Mouse (Mus musculus) limb, embryonic 11.5 days (tissue): ENCODE measurements around the gene Metap1d. TPM values are rescaled to one million over a fixed set of nuclear protein-coding genes. Genes with fewer than 3 reads are reported as not detected.
A peak's percentile ranks its signal among the peaks of the same experiment; 100 is the strongest.

Experiments used
- ATAC-seq: fragments of 200-750 bp; cut with Nextera tagmentation; 2 replicates; pipeline ENCODE4 v1.8.0; 2017; ENCODE audit warnings: low read depth; ENCODE audit not compliant: insufficient number of reproducible peaks, low FRiP score, low TSS enrichment
- DNase-seq: peaks from one replicate; pipeline ENCODE4 v3.0.0-alpha.2; 2015; ENCODE audit warnings: low spot score
- H3K27ac ChIP-seq: fragments of 300-500 bp; sonication (generic); replicated peaks from 2 replicates; pipeline ENCODE4 v1.5.1; 2014; ENCODE audit warnings: low read depth, mild to moderate bottlenecking, low read length
- H3K27me3 ChIP-seq: fragments of 300-500 bp; sonication (generic); 2 replicates; pipeline ENCODE4 v1.6.1; 2014; ENCODE audit warnings: mild to moderate bottlenecking, low read length, mixed read lengths; ENCODE audit not compliant: control insufficient read depth, insufficient read depth
- H3K36me3 ChIP-seq: fragments of 300-500 bp; sonication (generic); 2 replicates; pipeline ENCODE4 v1.6.1; 2014; ENCODE audit warnings: mild to moderate bottlenecking, low read length, moderate library complexity, mixed read lengths; ENCODE audit not compliant: control insufficient read depth, insufficient read depth
- H3K4me1 ChIP-seq: fragments of 300-500 bp; sonication (generic); 2 replicates; pipeline ENCODE4 v1.6.1; 2014; ENCODE audit warnings: low read length, mixed read lengths; ENCODE audit not compliant: control insufficient read depth, insufficient read depth
- H3K4me2 ChIP-seq: fragments of 300-500 bp; sonication (generic); 2 replicates; pipeline ENCODE4 v1.6.1; 2014; ENCODE audit warnings: low read depth, mild to moderate bottlenecking, moderate library complexity; ENCODE audit not compliant: severe bottlenecking
- H3K4me3 ChIP-seq: fragments of 300-500 bp; sonication (generic); 2 replicates; pipeline ENCODE4 v1.5.1; 2014; ENCODE audit warnings: low read depth, low read length
- H3K9ac ChIP-seq: fragments of 300-500 bp; sonication (generic); 2 replicates; pipeline ENCODE4 v1.6.1; 2014; ENCODE audit warnings: mild to moderate bottlenecking, low read length
- H3K9me3 ChIP-seq: fragments of 300-500 bp; sonication (generic); 2 replicates; pipeline ENCODE4 v1.6.1; 2016; ENCODE audit warnings: low read length; ENCODE audit not compliant: control insufficient read depth
- WGBS: fragments of 180-500 bp; shearing (Covaris S2); extraction: QIAGEN DNeasy Blood & Tissue Kit; methylation state at CpG from one replicate; pipeline ENCODE4 v1.1.7; 2014; 5-methylcytosine and 5-hydroxymethylcytosine counted together
- polyA plus RNA-seq: library from polyadenylated mRNA; unstranded; fragments of >200 nt; fragmentation: Nextera tagmentation; extraction: Ambion mirVana; gene quantifications from 2 replicates; pipeline ENCODE4 v1.2.1, GENCODE M21; 2014

The Metap1d gene
- polyA plus RNA-seq, 1 experiment from 2014 or later: 34.3 TPM

- no peaks in the 10 kb centered on the region for H3K9me3 ChIP-seq
- DNase-seq: peak; percentile 66
- peak overlapping the region; percentile 31 for H3K4me2 ChIP-seq
- WGBS: under 1% methylated on average over 30 of the region's 30 CpGs
- H3K9ac ChIP-seq: 0 out of 2 replicates have a peak overlapping the region, but pooled peaks have one; percentile 24
- peaks cover 33% of the 10 kb centered on the region for H3K4me1 ChIP-seq
- peak overlapping the region; percentile 15; the same call in 1 of the 2 replicates for H3K4me3 ChIP-seq
- ATAC-seq: no peak
- no peaks in the 10 kb centered on the region for H3K36me3 ChIP-seq
- peaks cover 80% of the 10 kb centered on the region for H3K27me3 ChIP-seq
- no peak overlapping the region for H3K27ac ChIP-seq
Measured at GRCm38 (mm10) chr2:71542816-71543301, 89.8 kb downstream of the Metap1d start.

- no peak overlapping the region for H3K27ac ChIP-seq
- H3K9ac ChIP-seq: no peak overlapping the region
- peaks cover 33% of the 10 kb centered on the region for H3K4me1 ChIP-seq
- peaks cover 79% of the 10 kb centered on the region for H3K27me3 ChIP-seq
- no peaks in the 10 kb centered on the region for H3K36me3 ChIP-seq
- DNase-seq (no peak), ATAC-seq (no peak)
- no peaks in the 10 kb centered on the region for H3K9me3 ChIP-seq
- no peak overlapping the region for H3K4me2 ChIP-seq
- H3K4me3 ChIP-seq: no peak overlapping the region
- 1% methylated on average over 9 of the region's 9 CpGs for WGBS
Measured at GRCm38 (mm10) chr2:71543531-71543930, 90.5 kb downstream of the Metap1d start.

- DNase-seq: no peak
- H3K4me3 ChIP-seq: peak overlapping the region; percentile 22
- no peaks in the 10 kb centered on the region for H3K36me3 ChIP-seq
- no peak overlapping the region for H3K27ac ChIP-seq
- no peak for ATAC-seq
- under 1% methylated on average over 20 of the region's 20 CpGs for WGBS
- peaks cover 77% of the 10 kb centered on the region for H3K27me3 ChIP-seq
- no peak overlapping the region for H3K9ac ChIP-seq
- no peaks in the 10 kb centered on the region for H3K9me3 ChIP-seq
- peak overlapping the region; percentile 31 for H3K4me2 ChIP-seq
- H3K4me1 ChIP-seq: peaks cover 33% of the 10 kb centered on the region
Measured at GRCm38 (mm10) chr2:71543948-71544347, 90.9 kb downstream of the Metap1d start.

GRCm38 (mm10) chr2:71544391-71545285 lies 91.6 kb downstream of the Metap1d start:
- ATAC-seq: no peak
- peaks cover 75% of the 10 kb centered on the region for H3K27me3 ChIP-seq
- peak; percentile 74 for DNase-seq
- WGBS: under 1% methylated on average over 61 of the region's 61 CpGs
- H3K4me1 ChIP-seq: peaks cover 31% of the 10 kb centered on the region
- peak overlapping the region; percentile 31 for H3K4me2 ChIP-seq
- H3K36me3 ChIP-seq: no peaks in the 10 kb centered on the region
- peak overlapping the region; percentile 22; the same call in 1 of the 2 replicates for H3K9ac ChIP-seq
- no peak overlapping the region for H3K27ac ChIP-seq
- H3K4me3 ChIP-seq: peak overlapping the region; percentile 22
- no peaks in the 10 kb centered on the region for H3K9me3 ChIP-seq

- peak overlapping the region; percentile 99 for H3K4me2 ChIP-seq
Measured at GRCm38 (mm10) chr2:71545401-71545881, 92.4 kb downstream of the Metap1d start.

GRCm38 (mm10) chr2:71545882-71546639 lies 93.0 kb downstream of the Metap1d start:
- H3K27ac ChIP-seq: no peak overlapping the region
- DNase-seq (peak; percentile 77), ATAC-seq (peak; percentile 37)
- H3K9me3 ChIP-seq: no peaks in the 10 kb centered on the region
- peaks cover 72% of the 10 kb centered on the region for H3K27me3 ChIP-seq
- peak overlapping the region; percentile 99 for H3K4me2 ChIP-seq
- H3K4me3 ChIP-seq: peak overlapping the region; percentile 48
- peaks cover 25% of the 10 kb centered on the region for H3K4me1 ChIP-seq
- under 1% methylated on average over 58 of the region's 59 CpGs for WGBS
- H3K9ac ChIP-seq: peak overlapping the region; percentile 41
- no peaks in the 10 kb centered on the region for H3K36me3 ChIP-seq

More at GRCm38 (mm10) chr2:71545401-71545881, 92.4 kb downstream of the Metap1d start:
- H3K4me3 ChIP-seq: peak overlapping the region; percentile 48
- H3K36me3 ChIP-seq: no peaks in the 10 kb centered on the region
- ATAC-seq: no peak
- peaks cover 31% of the 10 kb centered on the region for H3K4me1 ChIP-seq
- WGBS: under 1% methylated on average over 31 of the region's 32 CpGs
- H3K9me3 ChIP-seq: no peaks in the 10 kb centered on the region
- 0 out of 2 replicates have a peak overlapping the region, but pooled peaks have one; percentile 21 for H3K27ac ChIP-seq
- H3K27me3 ChIP-seq: peaks cover 74% of the 10 kb centered on the region
- DNase-seq: peak; percentile 67
- no peak overlapping the region; the same call in 1 of the 2 replicates for H3K9ac ChIP-seq

- H3K27ac ChIP-seq: no peak within 1 kb of the TSS
- peak within 1 kb of the TSS; percentile 41 for H3K9ac ChIP-seq
- H3K36me3 ChIP-seq: no peaks in the 10 kb centered on the region
- DNase-seq (peak; percentile 88), ATAC-seq (peak; percentile 52; the same call in 1 of the 2 replicates)
- peak within 1 kb of the TSS; percentile 48 for H3K4me3 ChIP-seq
- H3K9me3 ChIP-seq: no peaks in the 10 kb centered on the region
- H3K4me1 ChIP-seq: peaks cover 28% of the 10 kb centered on the region
- WGBS: 1% methylated on average over 37 of the region's 37 CpGs
- H3K4me2 ChIP-seq: peak within 1 kb of the TSS; percentile 99
- peaks cover 72% of the 10 kb centered on the region for H3K27me3 ChIP-seq
Measured at GRCm38 (mm10) chr2:71546640-71547071, 93.6 kb downstream of the Metap1d start, which contains the start of gene Dlx2. Dlx2 (minus strand) TSS chr2:71546754.

GRCm38 (mm10) chr2:71547829-71548228 lies 94.8 kb downstream of the Metap1d start:
- Histone ChIP-seq H3K4me1 (peaks cover 32% of the 10 kb centered on the region), H3K27ac (no peak overlapping the region), H3K9me3 (no peaks in the 10 kb centered on the region), H3K27me3 (peaks cover 71% of the 10 kb centered on the region), H3K4me2 (peak overlapping the region; percentile 17; the same call in 1 of the 2 replicates), H3K4me3 (no peak overlapping the region), H3K9ac (no peak overlapping the region), H3K36me3 (no peaks in the 10 kb centered on the region)
- DNase-seq (peak; percentile 93), ATAC-seq (no peak)
- WGBS: under 1% methylated on average over 8 of the region's 8 CpGs
